22 mouse cellular contexts compared by ENCODE assay signal in genomic region chr6:72684260-72684805, GRCm38 (mm10).
DNase-seq lines count a peak whose midpoint lies in the region; ATAC-seq and TF ChIP-seq lines count a peak whose summit lies in the region.
"Had no signal": no experiment of that assay in that cellular context is flagged by ENCODE, and none has a peak within 500 bp of the region (broad histone marks: within the 10 kb centered on the region; RNA-seq: fewer than 3 reads in every experiment).

No protein-coding gene starts in this region.

- H3K4me2 ChIP-seq in heart, embryonic 12.5 days, result no peak overlapping the region
- H3K4me2 ChIP-seq in lung, postnatal 0 days (replicated peaks; ENCODE audit: low read depth, low read length), result no peak overlapping the region
- H3K4me2 ChIP-seq: forebrain, embryonic 12.5 days; hindbrain, embryonic 12.5 days; liver, embryonic 13.5 days had no signal

- H3K36me3 ChIP-seq in heart, embryonic 12.5 days, result no peaks in the 10 kb centered on the region
- H3K36me3 ChIP-seq in lung, postnatal 0 days (ENCODE audit: insufficient read depth, low read length), result no peaks in the 10 kb centered on the region
- H3K36me3 ChIP-seq: forebrain, embryonic 12.5 days; hindbrain, embryonic 12.5 days; liver, embryonic 13.5 days had no signal

- peaks cover 41% of the 10 kb centered on the region for H3K4me1 ChIP-seq in heart, embryonic 12.5 days (replicated peaks)
- H3K4me1 ChIP-seq in lung, postnatal 0 days (ENCODE audit: insufficient read depth, low read depth, low read length), result peaks cover 15% of the 10 kb centered on the region

- 0 out of 2 replicates have a peak, but pooled peaks have one; percentile 12 for TF ChIP-seq CTCF in lung, postnatal 0 days (IDR thresholded peaks at IDR 0.05)

- peak overlapping the region; percentile 66 for H3K27ac ChIP-seq in heart, embryonic 12.5 days (ENCODE audit: poor library complexity, severe bottlenecking)
- no peak overlapping the region for H3K27ac ChIP-seq in lung, postnatal 0 days (ENCODE audit: low read length)
- H3K27ac ChIP-seq: forebrain, embryonic 12.5 days; heart, adult 2 months; hindbrain, embryonic 12.5 days; left cerebral cortex, adult 2 months; liver, embryonic 13.5 days had no signal

- H3K4me3 ChIP-seq in heart, embryonic 12.5 days, result no peak overlapping the region
- H3K4me3 ChIP-seq in lung, postnatal 0 days (ENCODE audit: low read depth, low read length), result no peak overlapping the region
- H3K4me3 ChIP-seq: forebrain, embryonic 12.5 days; heart, adult 2 months; hindbrain, embryonic 12.5 days; left cerebral cortex, adult 2 months; liver, embryonic 13.5 days had no signal

- H3K9ac ChIP-seq in heart, embryonic 12.5 days, result no peak overlapping the region
- no peak overlapping the region for H3K9ac ChIP-seq in lung, postnatal 0 days (replicated peaks; ENCODE audit: low read depth)
- H3K9ac ChIP-seq: forebrain, embryonic 12.5 days; hindbrain, embryonic 12.5 days; liver, embryonic 13.5 days had no signal

- H3K9me3 ChIP-seq in heart, embryonic 12.5 days (replicated peaks), result no peaks in the 10 kb centered on the region
- H3K9me3 ChIP-seq in lung, postnatal 0 days (ENCODE audit: low read length), result no peaks in the 10 kb centered on the region
- H3K9me3 ChIP-seq: forebrain, embryonic 12.5 days; hindbrain, embryonic 12.5 days; liver, embryonic 13.5 days had no signal

- ATAC-seq in heart, embryonic 12.5 days (ENCODE audit: insufficient number of reproducible peaks, low FRiP score), result 0 out of 2 replicates have a peak, but pooled peaks have one; percentile 19
- ATAC-seq in lung, postnatal 0 days, result peak; percentile 64
- ATAC-seq: inflammation-experienced regulatory T-cells, adult 6 months had no signal

- H3K27me3 ChIP-seq in heart, embryonic 12.5 days (replicated peaks), result no peaks in the 10 kb centered on the region
- no peaks in the 10 kb centered on the region for H3K27me3 ChIP-seq in lung, postnatal 0 days (replicated peaks; ENCODE audit: insufficient read depth, low read length)
- H3K27me3 ChIP-seq: forebrain, embryonic 12.5 days; liver, embryonic 13.5 days had no signal

- intact Hi-C loops in heart, postnatal 36 days (cut with DNase I), result no loop called here

- 0 out of 2 replicates have a peak, but pooled peaks have one; percentile 14 for TF ChIP-seq EP300 in lung, postnatal 0 days (IDR thresholded peaks at IDR 0.05)

- 62% methylated on average over 4 of the region's 4 CpGs for WGBS in heart, embryonic 12.5 days
- WGBS in lung, postnatal 0 days, result 40% methylated on average over 4 of the region's 4 CpGs

- no peak for DNase-seq in heart, postnatal 36 days
- DNase-seq in lung, postnatal 0 days (ENCODE audit: low spot score), result peak; percentile 41
- no peak for DNase-seq in lung, postnatal 36 days
- DNase-seq in heart, postnatal 4 days, result peak; percentile 32
- no peak for DNase-seq in testis, postnatal 14 days (ENCODE audit: low spot score)
- no peak for DNase-seq in cerebellum, adult 9-11 months
- DNase-seq: adrenal gland, postnatal 36 days; cerebellum, adult 18-20 months; cerebellum, postnatal 36 days; gastrocnemius, postnatal 14 days; kidney, adult 2 months; kidney, postnatal 36 days; liver, embryonic 13.5 days; midbrain, embryonic 14.5 days; thymus, adult 18-20 months; thymus, postnatal 4 days had no signal

Comparison
In these comparisons a context has a peak if more than half of its experiments do, and no peak if none do; other contexts are left out.
1. DNase-seq: peak in lung, postnatal 0 days (single experiment) and heart, postnatal 4 days (single experiment); none in heart, postnatal 36 days (0 of 2), lung, postnatal 36 days (single experiment), testis, postnatal 14 days (single experiment) and cerebellum, adult 9-11 months (single experiment).